Mouse (Mus musculus): ENCODE data around the gene Jag2.

DNA sequence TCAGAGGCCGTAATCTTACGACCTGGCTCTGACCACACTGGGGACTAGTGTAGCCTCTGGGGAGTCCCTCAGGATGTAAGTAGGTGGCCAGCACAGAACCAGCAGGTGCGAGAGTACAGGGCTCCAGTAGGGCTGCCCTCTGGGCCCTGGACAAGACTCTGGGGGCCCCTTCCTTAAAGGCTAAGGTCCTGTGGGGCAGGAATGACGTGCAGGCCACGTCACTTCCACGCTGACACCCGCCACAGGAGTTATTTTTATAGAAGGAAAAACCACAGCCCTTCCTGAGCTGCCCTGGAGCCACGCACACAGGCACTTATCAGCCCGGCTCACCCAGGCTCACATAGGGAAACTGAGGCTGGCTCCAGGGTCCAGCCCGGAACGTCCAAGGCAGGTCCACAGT, 12.1 kb downstream of the Jag2 start:
- no peak for TF ChIP-seq CTCF (IDR thresholded peaks at IDR 0.05; ENCODE audit: low read depth)
- no peak for TF ChIP-seq EP300 (IDR thresholded peaks at IDR 0.05; ENCODE audit: low read depth)

All from liver, postnatal 0 days (tissue).